Mouse (Mus musculus) gastrocnemius, adult 8-10 months (tissue): ENCODE results near the gene Bckdhb. TPM values are rescaled to one million over a fixed set of nuclear protein-coding genes. Genes with fewer than 3 reads are reported as not detected.
"Not testable (repeated sequence)": the region's sequence is repeated elsewhere in the genome, so short reads cannot be mapped to it uniquely, and the experiment has no call there.

Source experiments
- DNase-seq, 2 experiments: peaks; one replicate each; pipeline ENCODE4 v3.0.0; 2022; ENCODE audit warnings: low spot score in 2 of 2
- total RNA-seq, 4 experiments: library from RNA; stranded (reverse); gene quantifications; 2 replicates each; pipeline ENCODE4 v1.2.4; 2022

Bckdhb gene
- 10 to 100 TPM; 37.0 to 61.2 (median 49.0) TPM for total RNA-seq

- peak; percentile 94 to 95 for DNase-seq
Measured at GRCm38 (mm10) chr9:83924878-83925687, at the start of gene Bckdhb. Gene Bckdhb (plus strand): TSS chr9:83925145.

GRCm38 (mm10) chr9:83882191-83882590, 42.8 kb upstream of the Bckdhb start:
- no peak for DNase-seq

GRCm38 (mm10) chr9:83886149-83886548, 38.8 kb upstream of the Bckdhb start:
- DNase-seq, result no peak

GRCm38 (mm10) chr9:83888214-83888613, 36.7 kb upstream of the Bckdhb start:
- no peak for DNase-seq

- no peak for DNase-seq
Measured at GRCm38 (mm10) chr9:83893073-83893472, 31.9 kb upstream of the Bckdhb start.

- no peak for DNase-seq
Measured at GRCm38 (mm10) chr9:83893767-83894330, 31.1 kb upstream of the Bckdhb start.

GRCm38 (mm10) chr9:83902086-83902485, 22.9 kb upstream of the Bckdhb start:
- no peak for DNase-seq

- DNase-seq, result no peak
Measured at GRCm38 (mm10) chr9:83905820-83906219, 19.1 kb upstream of the Bckdhb start.

- DNase-seq, result no peak
Measured at GRCm38 (mm10) chr9:83907017-83907416, 17.9 kb upstream of the Bckdhb start.

- no peak for DNase-seq
Measured at GRCm38 (mm10) chr9:83909836-83910235, 15.1 kb upstream of the Bckdhb start.

GRCm38 (mm10) chr9:83910926-83911325, 14.0 kb upstream of the Bckdhb start:
- DNase-seq, result no peak

- no peak for DNase-seq
Measured at GRCm38 (mm10) chr9:83922076-83922475, 2.9 kb upstream of the Bckdhb start.

GRCm38 (mm10) chr9:83924356-83924755, 589 bp upstream of the Bckdhb start:
- DNase-seq, result no peak

- DNase-seq, result no peak
Measured at GRCm38 (mm10) chr9:83925688-83926041, 720 bp downstream of the Bckdhb start.

- no peak for DNase-seq
Measured at GRCm38 (mm10) chr9:83926302-83926701, 1.4 kb downstream of the Bckdhb start.

GRCm38 (mm10) chr9:83939501-83939900, 14.6 kb downstream of the Bckdhb start:
- DNase-seq, result not testable (repeated sequence)

- no peak for DNase-seq
Measured at GRCm38 (mm10) chr9:83940016-83940415, 15.1 kb downstream of the Bckdhb start.

GRCm38 (mm10) chr9:83940537-83941363, 15.8 kb downstream of the Bckdhb start:
- no peak for DNase-seq

- no peak for DNase-seq
Measured at GRCm38 (mm10) chr9:83951336-83951735, 26.4 kb downstream of the Bckdhb start.

- peak; percentile 36 to 50 for DNase-seq
Measured at GRCm38 (mm10) chr9:83956632-83957314, 31.8 kb downstream of the Bckdhb start.
